Mouse (Mus musculus) spleen, postnatal 10 days (tissue): ENCODE results near the gene Rpl21.

Experiments used
- DNase-seq, 2 experiments: peaks; one replicate each; pipeline ENCODE4 v3.0.0; 2021 to 2022; ENCODE audit warnings: low spot score in 2 of 2

The Rpl21 gene

GRCm38 (mm10) chr5:146833673-146834201 lies 1.0 kb downstream of the Rpl21 start:
- DNase-seq: no peak

- no peak for DNase-seq
These were observed 2.3 kb downstream of the Rpl21 start for GRCm38 (mm10) chr5:146834959-146835358.

DNA sequence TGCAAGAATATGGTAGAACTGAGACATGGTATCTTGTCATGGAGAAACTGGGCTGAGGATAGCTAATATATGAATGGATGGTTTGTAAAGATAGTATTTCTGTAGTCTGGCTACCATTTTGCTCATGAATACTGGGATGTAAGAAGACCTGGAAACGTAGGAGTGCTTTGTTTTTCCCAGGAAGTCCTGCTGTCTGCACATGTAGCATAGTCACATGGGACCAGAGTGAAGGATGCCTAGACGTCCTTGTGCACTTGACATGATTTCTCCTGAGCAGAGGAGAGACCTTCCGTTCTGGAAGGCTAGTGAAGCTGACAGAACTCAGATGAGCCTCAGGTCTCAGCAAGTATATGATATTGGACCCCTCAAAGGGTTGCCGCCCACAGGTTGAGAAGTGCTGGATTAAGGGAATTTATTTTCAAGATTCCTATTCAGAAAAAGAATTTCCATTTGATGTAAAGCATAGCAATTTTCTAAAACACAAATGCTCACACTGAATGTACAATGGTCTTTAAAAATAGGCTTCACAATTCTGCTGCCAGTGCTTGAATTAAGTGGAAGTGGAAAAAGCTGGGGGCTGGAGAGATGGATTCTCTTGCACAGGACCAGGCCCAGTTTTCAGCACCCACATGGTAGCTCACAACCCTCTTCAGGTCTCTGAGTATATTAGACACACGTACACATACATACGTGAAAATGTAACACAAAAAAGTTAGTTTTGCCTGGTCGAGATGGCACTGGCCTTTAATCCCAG lies 5.5 kb downstream of the Rpl21 start:
- DNase-seq: no peak

DNA sequence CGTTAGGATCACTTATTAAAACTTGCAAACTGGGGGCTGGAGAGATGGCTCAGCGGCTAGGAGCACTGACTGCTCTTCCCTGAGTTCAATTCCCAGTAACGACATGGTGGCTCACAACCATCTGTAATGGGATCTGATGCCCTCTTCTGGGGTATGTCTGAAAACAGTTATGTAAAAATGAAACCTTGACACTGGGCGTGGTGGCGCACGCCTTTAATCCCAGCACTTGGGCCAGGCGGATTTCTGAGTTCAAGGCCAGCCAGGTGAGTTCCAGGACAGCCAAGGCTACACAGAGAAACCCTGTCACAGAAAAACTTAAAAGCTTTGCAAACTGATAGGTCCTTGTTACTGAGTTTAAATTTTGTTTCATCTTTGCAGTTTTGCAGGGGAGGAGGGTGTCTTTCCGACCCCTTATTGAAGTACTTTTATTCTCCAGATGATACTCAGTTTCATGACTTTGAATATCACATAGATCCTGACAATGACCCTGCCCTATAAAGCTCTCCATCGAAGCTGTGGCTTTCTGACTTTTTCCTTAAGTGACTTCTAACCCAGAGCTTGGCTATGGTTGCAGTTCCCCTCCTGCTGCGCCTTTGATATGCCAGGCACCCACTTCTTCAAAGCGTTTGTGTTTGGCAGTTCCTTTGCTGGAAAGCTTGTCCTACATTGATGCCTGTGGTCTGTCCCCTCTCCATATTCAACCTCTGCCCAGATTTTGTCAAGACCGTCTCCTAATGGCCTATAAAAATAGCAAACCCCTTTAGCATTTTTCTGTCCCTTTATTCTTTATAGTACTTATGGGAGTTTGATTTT lies 6.4 kb downstream of the Rpl21 start:
- no peak for DNase-seq

- DNase-seq: no peak
These were observed 7.1 kb downstream of the Rpl21 start for GRCm38 (mm10) chr5:146839760-146840159.

DNA sequence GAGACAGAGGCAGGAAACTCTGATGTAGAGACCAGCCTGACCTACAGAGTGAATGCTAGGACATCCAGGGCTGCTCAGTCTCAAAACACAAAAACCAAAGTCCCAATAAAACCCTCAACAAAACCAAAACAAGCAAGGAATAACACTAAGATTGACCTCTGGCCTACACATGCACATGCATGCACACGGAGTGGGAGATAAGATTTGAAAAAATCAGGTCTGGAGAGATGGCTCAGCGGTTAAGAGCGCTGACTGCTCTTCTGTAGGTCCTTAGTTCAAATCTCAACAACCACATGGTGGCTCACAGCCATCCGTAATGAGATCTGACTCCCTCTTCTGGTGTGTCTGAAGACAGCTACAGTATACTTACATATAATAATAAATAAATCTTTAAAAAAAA lies 7.7 kb downstream of the Rpl21 start:
- no peak for DNase-seq

GRCm38 (mm10) chr5:146841301-146841700 lies 8.6 kb downstream of the Rpl21 start:
- DNase-seq: no peak

GRCm38 (mm10) chr5:146841996-146842395 lies 9.3 kb downstream of the Rpl21 start:
- no peak for DNase-seq

GRCm38 (mm10) chr5:146844301-146844941 lies 11.7 kb downstream of the Rpl21 start:
- no peak for DNase-seq

DNA sequence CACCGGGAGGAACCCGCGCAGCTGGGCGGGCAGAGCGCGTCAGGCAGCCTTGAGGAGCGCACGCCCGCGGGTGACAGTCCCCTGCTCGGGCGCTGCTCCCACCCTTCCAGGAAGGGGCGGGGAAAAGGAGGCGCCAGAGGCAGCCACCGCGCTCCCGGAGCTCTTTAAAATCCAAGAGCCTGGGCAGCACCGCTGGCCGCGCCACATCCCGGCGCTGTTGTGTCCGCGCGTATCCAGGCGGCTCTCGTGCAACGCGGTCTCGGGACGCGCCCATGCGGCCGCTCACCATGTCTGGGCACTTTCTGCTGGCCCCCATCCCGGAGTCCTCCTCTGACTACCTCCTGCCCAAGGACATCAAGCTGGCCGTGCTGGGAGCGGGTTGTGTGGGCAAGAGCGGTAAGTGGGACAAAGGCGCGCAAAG lies 12.3 kb downstream of the Rpl21 start, which contains the start of gene Rasl11a:
TSS of gene Rasl11a (plus strand) at position 127 of the 421 bp plus-strand sequence.
- peak in 1 of 2 experiments; percentile 53 for DNase-seq

GRCm38 (mm10) chr5:146846489-146846888 lies 13.8 kb downstream of the Rpl21 start:
- DNase-seq: no peak

DNA sequence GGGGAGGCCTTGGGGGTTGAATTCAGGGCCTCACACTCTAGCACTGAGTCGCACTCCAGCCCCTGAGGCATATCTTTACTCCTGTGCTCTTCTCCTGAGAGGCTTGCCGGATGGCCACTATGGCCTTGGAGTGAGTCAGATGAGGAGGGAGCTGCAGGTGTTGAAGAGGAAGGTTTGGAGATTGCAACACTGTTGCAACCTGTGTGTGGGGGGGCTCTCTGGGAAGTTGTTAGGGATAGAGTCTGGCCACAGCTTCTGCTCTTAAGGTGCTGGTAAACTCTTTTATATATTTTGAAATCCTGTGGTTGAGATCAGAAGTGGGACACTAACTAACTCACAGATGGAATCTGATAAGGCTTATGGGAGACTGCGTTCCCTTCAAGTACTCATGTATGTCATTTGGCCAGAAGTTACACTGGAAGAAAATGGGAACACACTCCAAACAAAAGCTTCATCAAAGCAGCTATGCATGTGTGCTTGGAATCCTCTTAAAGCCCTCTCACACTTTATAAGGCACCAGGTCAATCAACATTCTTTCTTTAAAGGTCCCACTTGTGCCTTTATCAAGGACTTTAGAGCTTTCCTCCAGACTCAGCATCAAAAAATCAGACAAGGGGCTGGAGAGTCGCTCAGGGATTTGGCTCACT lies 16.4 kb downstream of the Rpl21 start:
- no peak for DNase-seq

- no peak for DNase-seq
These were observed 23.4 kb downstream of the Rpl21 start for GRCm38 (mm10) chr5:146856106-146856505.

GRCm38 (mm10) chr5:146857620-146858019 lies 24.9 kb downstream of the Rpl21 start:
- DNase-seq: no peak

DNA sequence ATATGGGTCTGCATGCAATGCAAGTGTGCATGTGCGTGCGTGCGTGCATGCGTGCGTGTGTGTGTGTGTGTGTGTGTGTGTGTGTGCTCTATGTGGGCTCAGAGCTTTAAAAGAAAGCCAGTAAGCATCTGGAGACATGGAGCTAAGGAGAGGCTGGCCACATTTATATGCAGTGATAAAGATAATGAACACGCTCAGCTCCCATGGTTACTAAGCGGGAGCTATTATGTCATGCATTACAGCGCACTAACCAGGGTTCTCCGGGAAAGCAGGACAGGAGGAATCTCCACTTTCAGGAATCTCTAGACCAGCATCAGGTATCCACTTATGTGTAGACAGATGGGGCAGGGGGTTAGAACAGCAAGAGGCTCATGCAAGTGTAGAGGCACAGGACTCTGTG lies 26.1 kb downstream of the Rpl21 start:
- DNase-seq: no peak

- DNase-seq: no peak
These were observed 26.6 kb downstream of the Rpl21 start for GRCm38 (mm10) chr5:146859246-146859645.

GRCm38 (mm10) chr5:146860222-146860998 lies 27.7 kb downstream of the Rpl21 start:
- DNase-seq: no peak

DNA sequence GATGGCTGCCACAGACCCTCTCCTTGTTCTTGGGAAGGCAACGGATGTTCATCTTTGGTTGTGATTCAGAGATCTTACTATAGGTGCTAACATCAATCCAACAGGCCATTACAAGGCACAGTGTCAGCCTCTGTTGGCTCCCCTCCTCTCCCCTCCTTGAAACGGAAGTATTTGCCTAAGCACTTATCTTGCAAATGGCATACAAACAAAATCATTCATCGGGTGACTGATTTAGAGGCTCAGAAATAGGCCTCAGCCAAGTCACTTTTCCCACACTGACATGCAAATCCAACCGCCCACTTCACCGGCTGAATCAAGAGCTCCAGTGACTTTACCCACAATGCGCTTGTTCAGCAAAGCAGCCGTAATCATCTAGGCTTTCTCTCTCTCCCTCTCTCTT lies 28.9 kb downstream of the Rpl21 start:
- DNase-seq: no peak

DNA sequence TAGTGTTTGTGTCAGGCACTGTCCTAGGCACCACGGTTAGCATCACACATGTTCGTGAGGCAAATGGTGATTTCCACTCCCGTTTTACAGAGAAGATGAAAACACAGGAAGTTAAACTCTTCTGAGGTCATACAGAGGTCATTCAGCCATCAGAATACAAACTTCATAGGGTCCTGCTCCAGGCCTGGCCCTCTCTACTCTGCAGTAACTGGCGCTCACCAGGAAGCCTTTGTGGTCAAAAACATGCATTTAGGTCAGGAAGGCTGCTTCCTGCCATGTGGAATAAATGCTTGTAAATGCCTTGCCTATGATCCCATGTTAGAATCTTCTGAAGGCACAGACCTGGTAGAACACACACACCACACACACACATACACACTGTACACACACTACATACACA lies 32.8 kb downstream of the Rpl21 start:
- no peak for DNase-seq

GRCm38 (mm10) chr5:146866277-146866676 lies 33.6 kb downstream of the Rpl21 start:
- no peak for DNase-seq
